8 mouse cellular contexts compared by ENCODE assay signal in the genomic region with DNA sequence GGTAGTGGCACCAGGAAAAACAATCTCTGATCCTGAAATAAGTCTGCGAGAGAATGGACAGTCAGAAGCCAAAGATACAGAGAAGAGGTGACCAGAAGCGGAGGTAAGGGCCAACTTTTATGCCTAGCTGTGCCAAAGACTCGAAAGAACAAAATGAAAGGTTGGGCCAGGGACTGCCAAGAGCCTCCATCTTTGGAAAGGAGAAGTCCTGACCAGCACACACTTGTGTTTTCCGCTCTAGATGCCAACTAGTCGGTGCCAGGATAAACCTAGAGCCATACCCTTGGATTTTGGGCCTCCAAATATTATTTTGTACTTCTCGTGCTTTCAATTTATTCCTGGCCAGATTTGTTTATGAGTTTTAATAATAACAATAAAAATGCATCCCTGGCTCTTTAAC. TPM values are rescaled to one million over a fixed set of nuclear protein-coding genes. Genes with fewer than 3 reads are reported as not detected.
DNase-seq lines count a peak whose midpoint lies in the region; ATAC-seq lines count a peak whose summit lies in the region.

No protein-coding gene starts in this region.

- H3K4me1 ChIP-seq in hindbrain, embryonic 10.5 days (replicated peaks), result peaks cover 71% of the 10 kb centered on the region
- H3K4me1 ChIP-seq in midbrain, embryonic 11.5 days (ENCODE audit: control insufficient read depth, insufficient read depth, low read length), result peaks cover 52% of the 10 kb centered on the region

- WGBS in hindbrain, embryonic 10.5 days, result 91% methylated on average over 6 of the region's 6 CpGs
- 87% methylated on average over 6 of the region's 6 CpGs for WGBS in midbrain, embryonic 11.5 days

- peak; percentile 26 for DNase-seq in cerebellum, adult 11 months
- DNase-seq in cerebellum, postnatal 25 days, result peak; percentile 33 to 37
- no peak for DNase-seq in hindbrain, embryonic 10.5 days (ENCODE audit: low spot score)
- no peak for DNase-seq in midbrain, embryonic 11.5 days (ENCODE audit: low spot score, missing footprints)
- no peak for DNase-seq in MN1 (ENCODE audit: low spot score)
- no peak for DNase-seq in gastrocnemius, postnatal 36 days
- DNase-seq in spleen, postnatal 14 days (ENCODE audit: low spot score in 2 of 2), result no peak

- no peaks in the 10 kb centered on the region for H3K27me3 ChIP-seq in hindbrain, embryonic 10.5 days (ENCODE audit: insufficient read depth, poor library complexity, severe bottlenecking)
- no peaks in the 10 kb centered on the region for H3K27me3 ChIP-seq in midbrain, embryonic 11.5 days (ENCODE audit: control insufficient read depth, insufficient read depth, low read length)

- no peak for ATAC-seq in cerebellum, adult (ENCODE audit: insufficient number of reproducible peaks, low FRiP score, low TSS enrichment)
- no peak for ATAC-seq in midbrain, embryonic 11.5 days (ENCODE audit: low FRiP score)

- intact Hi-C loops in gastrocnemius, postnatal 36 days (cut with DNase I), result no loop called here

- H3K4me2 ChIP-seq in midbrain, embryonic 11.5 days, result peak overlapping the region; percentile 30; the same call in 1 of the 2 replicates

- H3K9me3 ChIP-seq in hindbrain, embryonic 10.5 days, result no peaks in the 10 kb centered on the region
- no peaks in the 10 kb centered on the region for H3K9me3 ChIP-seq in midbrain, embryonic 11.5 days (ENCODE audit: control insufficient read depth, low read length)

- H3K27ac ChIP-seq in hindbrain, embryonic 10.5 days, result peak overlapping the region; percentile 84
- H3K27ac ChIP-seq in midbrain, embryonic 11.5 days (ENCODE audit: low read depth, low read length), result peak overlapping the region; percentile 86; the same call in 1 of the 2 replicates

- H3K4me3 ChIP-seq in hindbrain, embryonic 10.5 days, result 0 out of 2 replicates have a peak overlapping the region, but pooled peaks have one; percentile 32
- no peak overlapping the region for H3K4me3 ChIP-seq in midbrain, embryonic 11.5 days (ENCODE audit: low read depth, low read length)

- H3K36me3 ChIP-seq in hindbrain, embryonic 10.5 days, result peaks cover 50% of the 10 kb centered on the region
- H3K36me3 ChIP-seq in midbrain, embryonic 11.5 days (ENCODE audit: control insufficient read depth, insufficient read depth, low read length), result no peaks in the 10 kb centered on the region

- H3K9ac ChIP-seq in midbrain, embryonic 11.5 days (ENCODE audit: low read length), result no peak overlapping the region

RNA-seq across cellular contexts. Expression of a gene that starts 27.6 kb away (rescaled TPM):
- 36.0 and 37.5 TPM in 2 replicates for polyA plus RNA-seq in hindbrain, embryonic 10.5 days (2016; fragmentation: Nextera tagmentation; extraction: Ambion mirVana)
- 39.1 and 39.2 TPM in 2 replicates for polyA plus RNA-seq in midbrain, embryonic 11.5 days (2014; fragmentation: Nextera tagmentation; extraction: Ambion mirVana)
- total RNA-seq in gastrocnemius, postnatal 36 days (2021), result 10 to 100 TPM; 18.1 to 24.4 TPM

RNA-seq across cellular contexts. Expression of a gene that starts 56.6 kb away (rescaled TPM):
- polyA plus RNA-seq in hindbrain, embryonic 10.5 days (2016; fragmentation: Nextera tagmentation; extraction: Ambion mirVana), result 14.5 and 16.8 TPM in 2 replicates
- 9.6 and 12.4 TPM in 2 replicates for polyA plus RNA-seq in midbrain, embryonic 11.5 days (2014; fragmentation: Nextera tagmentation; extraction: Ambion mirVana)
- 10 to 100 TPM in 1 of 2 experiments, 1 to 10 TPM in 1; 8.4 to 10.4 TPM for total RNA-seq in gastrocnemius, postnatal 36 days (2021)

Comparison
In these comparisons a context has a peak if more than half of its experiments do, and no peak if none do; other contexts are left out.
1. DNase-seq: peak in cerebellum, adult 11 months (single experiment) and cerebellum, postnatal 25 days (2 of 2); none in hindbrain, embryonic 10.5 days (single experiment), midbrain, embryonic 11.5 days (single experiment), MN1 (single experiment), gastrocnemius, postnatal 36 days (0 of 2) and spleen, postnatal 14 days (0 of 2).